Mouse (Mus musculus): ENCODE results near the gene Zdhhc14. TPM values are rescaled to one million over a fixed set of nuclear protein-coding genes. Genes with fewer than 3 reads are reported as not detected.

Zdhhc14 gene
- total RNA-seq, 2 experiments from 2014 or later = 9.8 to 17.2 TPM

GRCm38 (mm10) chr17:5797124-5797760 lies 304.9 kb downstream of the Zdhhc14 start:
- no peak for ATAC-seq (replicated peaks; ENCODE audit: low FRiP score, low TSS enrichment, poor library complexity, severe bottlenecking)

- ATAC-seq (replicated peaks; ENCODE audit: low FRiP score, low TSS enrichment, poor library complexity, severe bottlenecking) = peak; percentile 79
Measured at GRCm38 (mm10) chr17:5798221-5798801, 306.0 kb downstream of the Zdhhc14 start.

DNA sequence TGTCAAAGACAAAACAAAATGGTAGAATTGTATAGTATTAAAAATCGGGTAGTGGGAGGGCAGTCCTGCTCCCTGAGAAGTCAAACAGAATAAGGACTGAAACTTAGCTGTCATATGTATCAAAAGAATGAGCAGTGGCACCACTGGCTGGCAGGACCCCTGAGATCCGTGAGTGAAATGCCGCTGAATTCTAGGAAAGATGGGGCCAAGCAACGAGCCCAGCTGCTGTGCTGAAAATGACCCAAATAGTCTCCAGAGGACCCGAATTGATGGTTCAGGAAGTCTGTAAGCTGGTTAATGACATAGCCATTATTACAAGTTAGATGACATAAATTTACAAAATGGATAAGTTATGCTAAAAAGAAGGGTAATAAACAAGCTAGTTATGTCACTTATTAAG lies 306.5 kb downstream of the Zdhhc14 start:
- ATAC-seq (replicated peaks; ENCODE audit: low FRiP score, low TSS enrichment, poor library complexity, severe bottlenecking) = no peak

GRCm38 (mm10) chr17:5799396-5800021 lies 307.2 kb downstream of the Zdhhc14 start:
- ATAC-seq (replicated peaks; ENCODE audit: low FRiP score, low TSS enrichment, poor library complexity, severe bottlenecking) = no peak

DNA sequence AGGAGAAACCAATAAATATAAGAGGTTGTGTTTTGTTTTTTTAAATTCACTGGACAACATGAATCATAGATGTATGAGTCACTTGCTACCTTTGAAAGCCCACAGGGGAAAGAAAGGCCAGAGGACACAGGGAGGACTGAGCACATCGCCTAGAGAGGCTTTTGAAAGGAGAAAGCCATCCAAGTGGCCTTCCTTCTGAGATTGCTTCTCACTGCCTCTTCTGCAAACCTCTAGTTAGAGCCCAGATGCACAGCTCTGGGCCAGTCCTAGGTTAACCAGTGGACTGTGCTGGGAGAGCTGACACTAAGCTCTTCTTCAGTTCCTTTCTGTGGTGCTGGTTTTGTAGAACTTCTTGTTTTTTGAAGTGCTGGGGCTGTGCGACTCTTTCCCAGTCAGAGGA lies 307.9 kb downstream of the Zdhhc14 start:
- no peak for ATAC-seq (replicated peaks; ENCODE audit: low FRiP score, low TSS enrichment, poor library complexity, severe bottlenecking)

GRCm38 (mm10) chr17:5800824-5801560 lies 308.6 kb downstream of the Zdhhc14 start:
- no peak for ATAC-seq (replicated peaks; ENCODE audit: low FRiP score, low TSS enrichment, poor library complexity, severe bottlenecking)

- ATAC-seq (replicated peaks; ENCODE audit: low FRiP score, low TSS enrichment, poor library complexity, severe bottlenecking) = peak; percentile 28
Measured at GRCm38 (mm10) chr17:5801761-5802655, 309.7 kb downstream of the Zdhhc14 start.

GRCm38 (mm10) chr17:5802656-5802955 lies 310.2 kb downstream of the Zdhhc14 start:
- ATAC-seq (replicated peaks; ENCODE audit: low FRiP score, low TSS enrichment, poor library complexity, severe bottlenecking) = no peak

Other genes starting within 250 kb of the Zdhhc14 start
- gene Ldhal6b, start 73.8 kb upstream of the Zdhhc14 start, total RNA-seq (2014; fragmentation: Nextera tagmentation) = 3.8 TPM in 1 of 2 replicates, not detected in the other
- 1.0 and 1.4 TPM in 2 replicates for gene Ldhal6b, start 73.8 kb upstream of the Zdhhc14 start, total RNA-seq (2017)
- 39.4 and 43.1 TPM in 2 replicates for gene Tmem242, start 52.3 kb upstream of the Zdhhc14 start, total RNA-seq (2014; fragmentation: Nextera tagmentation)
- gene Tmem242, start 52.3 kb upstream of the Zdhhc14 start, total RNA-seq (2017) = 31.2 and 34.8 TPM in 2 replicates

All from megakaryocyte-erythroid progenitor cell, adult 5-6 weeks (primary cell).